Mouse (Mus musculus) ovary, postnatal 36 days (tissue): Measurements from ENCODE around the gene Rnf224.
"Not testable (repeated sequence)": the region's sequence is repeated elsewhere in the genome, so short reads cannot be mapped to it uniquely, and the experiment has no call there.

Experiments
- DNase-seq: peaks from one replicate; pipeline ENCODE4 v3.0.0; 2022; ENCODE audit warnings: low spot score, mixed read lengths

Rnf224 gene

DNA sequence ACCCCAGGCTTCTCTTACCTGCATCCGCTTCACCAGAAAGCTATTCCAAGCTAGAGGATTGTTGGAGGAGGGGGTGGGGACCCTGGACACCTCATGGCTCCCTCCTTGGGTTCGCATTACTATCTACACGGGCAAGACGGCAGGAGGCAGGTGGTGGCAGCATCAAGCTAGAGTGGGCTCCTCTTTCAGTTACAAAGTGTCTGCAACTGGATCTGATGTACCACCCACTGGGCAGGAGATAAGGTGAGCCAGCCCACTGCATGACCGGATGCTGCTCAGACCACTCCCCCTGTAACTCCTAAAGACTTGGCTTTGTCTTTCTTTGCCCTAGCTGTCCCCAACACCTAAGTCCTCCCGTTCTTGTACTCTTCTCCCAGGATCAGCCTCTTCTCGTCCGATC is at the start of gene Rnf224:
Rnf224 (minus strand) TSS at position 174 of the 400 bp plus-strand sequence.
- DNase-seq = no peak

DNA sequence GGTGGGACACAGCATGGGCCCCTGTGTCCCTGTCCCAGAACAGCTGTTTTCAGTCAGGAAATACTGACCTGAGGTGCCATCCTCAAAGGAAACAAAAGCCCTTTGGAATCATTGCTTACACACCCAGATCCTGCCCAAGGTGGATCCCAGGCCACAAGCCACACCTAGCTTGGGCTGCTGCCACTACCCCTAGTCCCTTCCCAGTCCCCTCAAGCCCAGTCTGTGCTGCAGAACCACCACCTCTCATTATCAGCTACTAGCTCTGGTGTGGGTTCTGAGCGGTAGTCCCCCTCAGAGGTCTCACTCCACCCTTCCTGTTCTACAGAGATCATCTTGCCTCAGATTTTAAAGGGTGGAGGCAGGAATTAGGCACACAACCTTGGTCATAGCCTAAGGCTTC is 49.7 kb upstream of the Rnf224 start:
- peak; percentile 5 for DNase-seq

DNA sequence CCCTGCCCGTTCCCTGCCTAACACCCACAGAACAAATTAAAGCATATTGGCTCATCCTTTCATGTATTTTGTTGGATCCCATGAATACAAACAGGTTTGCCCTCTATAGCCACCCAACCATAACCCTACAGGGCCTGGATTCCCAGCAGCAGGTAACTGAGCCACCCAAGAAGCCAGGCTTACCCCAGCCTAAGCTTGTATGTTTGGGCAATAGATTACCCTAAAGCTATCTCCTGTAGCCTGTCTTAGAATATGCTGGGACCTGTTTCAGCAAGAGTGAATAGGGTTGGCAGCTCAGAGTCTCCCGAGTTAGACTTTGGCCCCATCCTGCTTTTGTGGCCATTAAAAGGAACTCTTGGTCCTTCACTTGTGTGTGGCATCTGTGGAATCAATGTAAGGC is 49.0 kb upstream of the Rnf224 start:
- DNase-seq = no peak

DNA sequence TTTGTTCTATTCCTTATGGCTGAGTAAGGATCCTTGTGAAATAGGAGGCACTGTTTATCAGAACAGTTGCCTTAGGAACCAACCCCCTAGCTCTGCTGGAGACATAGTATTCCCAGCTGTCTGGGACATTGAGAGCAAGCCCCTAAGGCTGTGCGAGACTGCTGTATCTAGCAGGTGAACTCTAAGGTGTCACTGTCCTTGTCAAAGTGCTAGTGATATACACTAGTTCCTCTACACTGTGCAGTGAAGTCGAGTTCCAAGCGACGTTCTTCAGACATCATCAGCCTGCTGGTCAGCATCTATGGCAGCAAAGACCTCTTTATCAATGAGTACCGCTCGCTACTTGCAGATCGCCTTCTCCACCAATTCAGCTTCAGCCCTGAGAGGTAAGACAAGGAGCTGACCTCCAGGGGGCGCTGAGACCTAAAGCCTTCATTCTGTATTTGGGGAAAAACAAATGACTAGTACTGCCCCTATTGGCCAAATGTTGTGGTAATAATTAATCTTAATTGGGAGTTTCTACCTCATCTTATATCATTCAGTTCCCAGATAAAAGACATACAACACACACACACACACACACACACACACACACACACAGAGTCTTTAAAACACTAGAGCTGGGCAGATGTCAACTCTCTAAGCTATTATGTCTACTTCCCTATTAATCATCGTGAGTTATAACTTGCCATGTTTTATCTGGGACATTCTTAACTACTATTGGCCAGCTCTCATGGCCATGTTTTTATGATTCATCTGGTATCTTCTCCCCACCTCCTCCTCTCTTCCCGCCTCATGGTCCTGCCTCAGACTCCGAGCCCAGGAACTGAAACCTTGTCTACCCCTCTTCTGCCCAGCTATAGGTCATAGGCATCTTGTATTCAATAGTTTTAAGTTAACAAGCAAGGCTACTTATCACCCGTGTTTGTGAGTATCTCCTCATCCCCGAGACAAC is 42.6 kb upstream of the Rnf224 start:
- peak; percentile 75 for DNase-seq

DNA sequence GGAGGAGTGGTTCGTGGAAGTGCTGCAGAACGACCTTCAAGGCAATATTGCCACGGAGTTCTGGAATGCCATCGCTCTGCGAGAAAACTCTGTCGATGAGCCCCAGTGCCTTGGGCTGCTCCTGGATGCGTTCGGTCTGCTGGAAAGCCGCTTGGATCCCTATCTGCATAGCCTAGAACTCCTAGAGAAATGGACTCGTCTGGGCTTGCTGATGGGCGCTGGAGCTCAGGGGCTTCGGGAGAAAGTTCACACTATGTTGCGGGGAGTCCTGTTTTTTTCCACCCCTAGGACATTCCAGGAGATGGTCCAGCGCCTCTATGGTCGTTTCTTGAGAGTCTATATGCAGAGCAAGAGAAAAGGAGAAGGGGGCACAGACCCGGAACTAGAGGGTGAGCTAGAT is 36.4 kb upstream of the Rnf224 start:
- peak; percentile 3 for DNase-seq

DNA sequence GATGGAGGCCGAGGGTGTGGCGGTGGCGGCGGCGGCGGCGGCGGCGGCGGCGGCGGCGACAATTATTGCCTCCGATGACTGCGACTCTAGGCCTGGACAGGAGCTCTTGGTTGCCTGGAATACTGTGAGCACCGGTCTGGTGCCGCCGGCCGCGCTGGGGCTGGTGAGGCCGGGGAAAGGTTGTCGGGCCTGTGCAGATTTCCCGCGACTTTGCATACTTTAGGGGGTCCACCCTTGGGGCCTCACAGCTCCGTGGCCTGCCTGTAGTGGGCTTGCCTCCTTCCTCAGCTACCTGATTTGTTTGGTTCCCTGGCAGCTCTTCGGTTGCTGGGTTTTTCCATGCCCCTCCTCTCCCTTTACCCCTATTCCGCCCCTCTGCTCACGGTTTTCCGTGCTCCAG is 35.9 kb upstream of the Rnf224 start:
- DNase-seq = no peak

DNA sequence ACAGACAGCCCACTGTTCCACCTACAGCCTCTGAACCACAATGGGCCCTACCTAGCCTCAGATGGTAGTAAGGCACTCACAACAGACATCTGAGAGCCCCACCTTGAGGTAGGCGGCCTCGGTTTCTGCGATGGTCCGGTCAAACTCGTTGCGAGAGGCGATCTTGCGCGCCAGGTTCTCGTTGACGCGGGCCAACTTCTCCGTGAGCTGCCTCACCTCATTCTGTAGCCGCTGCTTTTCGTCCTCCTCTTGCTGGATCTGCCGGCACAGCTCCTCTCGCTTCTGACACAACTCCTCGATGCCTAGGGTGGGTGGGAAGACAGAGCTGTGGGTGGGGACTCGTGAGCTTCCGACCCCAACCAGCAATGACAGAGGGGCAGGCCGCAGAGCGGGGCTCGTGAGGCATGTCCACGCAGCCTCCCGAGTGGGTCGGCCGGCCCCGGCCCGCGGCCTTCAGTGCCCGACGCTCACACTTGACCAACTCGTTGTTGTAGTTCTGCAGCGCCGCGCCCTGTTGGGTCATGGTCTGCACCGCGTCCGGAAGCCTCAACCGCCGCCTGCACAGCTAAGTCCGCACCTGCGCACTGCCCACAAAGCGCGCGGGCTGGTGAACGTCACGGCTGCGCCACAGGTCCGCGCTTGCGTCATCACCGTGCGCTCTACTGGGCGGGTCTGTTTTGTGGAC is 35.4 kb upstream of the Rnf224 start, which contains the start of the genes Ssna1 and Anapc2:
Ssna1 (minus strand) TSS at position 612 of the 685 bp plus-strand sequence.
Anapc2 (plus strand) TSS at position 652 of the 685 bp plus-strand sequence.
- peak; percentile 97 for DNase-seq

DNA sequence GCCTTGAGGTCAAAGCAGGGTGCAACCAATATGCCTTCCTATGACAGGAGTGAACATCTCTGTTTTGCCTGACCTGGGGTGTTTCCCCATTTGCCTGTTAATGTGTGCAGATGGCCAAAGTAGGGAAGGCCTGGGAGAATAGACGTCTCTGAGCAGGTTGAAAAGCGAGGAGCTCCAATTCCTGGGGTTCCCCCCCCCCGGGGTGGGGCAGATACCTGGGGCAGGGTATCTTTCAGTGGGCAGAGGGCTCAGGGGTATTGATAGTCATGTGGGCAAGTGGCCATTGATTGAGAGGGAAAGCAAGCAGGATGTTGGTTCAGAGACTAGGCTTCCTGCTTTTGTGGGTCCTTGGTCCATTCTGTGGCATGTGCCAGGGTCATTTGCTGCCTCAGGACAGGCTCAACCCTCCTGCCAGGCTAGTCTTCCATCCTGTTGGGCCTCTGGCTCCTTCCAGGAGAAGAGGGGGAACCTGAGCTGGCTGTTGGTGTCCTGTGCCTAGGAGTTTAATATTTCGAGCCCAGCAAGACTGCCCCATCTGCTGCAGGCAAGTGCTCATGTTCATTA is 31.2 kb upstream of the Rnf224 start:
- DNase-seq = no peak

DNA sequence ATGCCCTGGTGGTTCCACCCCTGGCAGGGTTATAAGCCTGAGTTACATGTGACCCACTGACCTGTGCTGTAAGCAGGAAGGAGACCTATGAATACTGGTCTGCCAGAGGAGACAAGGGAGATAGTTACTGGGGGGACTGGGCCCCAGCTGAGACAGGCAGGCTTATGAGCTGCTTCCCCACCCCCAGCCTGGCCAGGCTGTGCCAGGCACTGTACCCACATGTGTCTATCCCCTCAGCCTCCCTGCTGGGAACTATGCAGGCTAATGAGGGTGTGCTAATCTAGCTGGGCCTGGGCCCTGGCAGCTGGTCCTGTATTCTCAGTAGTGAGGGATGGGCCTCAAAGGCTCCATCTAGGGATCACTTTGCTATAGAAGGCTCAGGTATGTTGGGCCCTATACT is 30.7 kb upstream of the Rnf224 start:
- no peak for DNase-seq

DNA sequence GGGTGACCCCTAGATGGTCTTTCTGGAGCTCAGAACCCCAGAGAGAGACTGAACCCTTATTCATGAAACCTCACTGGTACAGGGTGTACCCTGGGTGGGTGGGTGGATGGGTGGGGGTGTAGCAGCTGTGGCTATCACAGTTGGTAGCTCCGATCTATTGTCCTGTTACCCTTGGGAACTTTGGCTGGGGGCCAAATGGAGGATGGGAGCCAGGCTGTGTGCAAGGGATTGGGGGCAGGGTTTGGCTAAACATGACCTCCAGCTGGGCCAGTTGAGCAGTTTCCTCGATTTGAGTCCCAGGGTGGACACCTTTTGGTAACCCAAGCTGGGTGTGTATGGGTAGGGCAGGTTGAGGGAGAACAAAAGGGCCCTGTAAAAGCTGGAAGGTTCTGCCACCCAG is 30.1 kb upstream of the Rnf224 start:
- peak; percentile 56 for DNase-seq

DNA sequence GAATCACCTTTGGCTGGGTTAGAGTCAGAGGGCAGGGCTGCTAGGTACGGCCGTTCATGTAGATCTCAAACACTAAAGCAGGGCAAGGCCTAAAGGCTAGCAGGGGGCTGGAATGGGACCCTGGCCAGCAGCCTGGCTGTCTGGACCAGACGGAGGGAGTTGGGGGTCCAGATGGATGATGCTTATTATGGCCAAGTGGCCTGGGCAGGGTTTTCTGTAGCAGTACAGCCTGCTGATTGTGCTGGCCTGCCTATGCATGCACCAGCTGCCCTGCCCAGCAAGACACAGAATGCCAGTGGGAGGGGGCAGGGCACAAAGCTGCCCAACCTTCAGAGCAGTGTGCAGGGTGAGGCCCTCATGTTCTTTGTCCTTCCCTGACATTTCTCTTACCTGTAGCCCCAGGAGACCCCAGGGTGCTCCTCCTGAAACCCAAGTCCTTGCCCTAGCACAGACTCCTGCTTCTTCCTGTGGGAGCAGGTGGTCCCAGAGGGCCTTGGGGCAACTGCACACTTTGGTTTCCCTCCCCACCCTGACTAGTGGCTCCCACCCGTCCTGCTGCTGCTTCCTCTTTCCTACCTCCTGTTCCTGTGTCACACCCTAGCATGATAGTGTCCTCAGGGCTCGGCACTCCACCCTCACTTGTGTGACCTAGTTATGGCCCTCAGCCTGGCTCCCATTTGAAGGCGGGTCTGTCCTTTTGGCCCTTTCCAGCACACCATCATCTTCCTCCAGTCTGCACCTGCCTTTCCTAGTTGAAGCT is 29.5 kb upstream of the Rnf224 start:
- DNase-seq = no peak

DNA sequence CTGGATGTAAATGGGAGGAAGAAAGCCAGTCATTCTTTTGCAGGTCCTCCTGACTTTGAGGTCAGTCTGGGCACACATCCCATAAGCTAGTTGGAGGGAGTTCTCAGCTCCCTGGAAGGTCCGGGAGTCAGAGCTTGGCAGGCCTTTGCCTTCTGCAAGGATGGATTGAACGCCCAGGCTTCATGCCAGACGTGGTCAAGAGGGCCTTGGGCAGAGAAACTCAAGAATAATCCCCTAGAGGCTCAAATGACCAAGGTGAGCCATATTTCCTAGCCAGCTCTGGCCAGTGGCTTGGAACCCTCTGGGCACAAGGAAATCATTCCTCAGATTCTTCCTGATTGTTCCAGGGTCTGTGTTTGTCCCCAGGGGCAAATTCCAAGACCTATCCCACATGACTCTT is 28.3 kb upstream of the Rnf224 start:
- DNase-seq = no peak

DNA sequence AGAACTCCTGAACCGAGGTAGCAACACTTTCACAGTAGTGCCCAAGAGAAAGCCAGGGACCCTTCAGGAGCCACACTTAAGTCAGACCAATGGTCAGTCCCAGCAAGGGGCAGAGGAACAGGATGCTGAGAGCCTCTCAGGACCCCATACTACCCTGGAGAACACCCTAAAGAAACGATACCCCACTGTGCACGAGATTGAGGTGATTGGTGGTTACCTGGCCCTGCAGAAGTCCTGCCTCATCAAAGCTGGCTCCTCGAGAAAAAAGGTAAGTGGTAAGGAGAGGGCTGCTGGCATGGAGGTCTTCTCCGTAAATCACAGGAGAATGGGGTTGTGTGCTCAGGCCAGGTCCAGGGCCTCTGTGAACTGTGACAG is 27.7 kb upstream of the Rnf224 start:
- DNase-seq = no peak

DNA sequence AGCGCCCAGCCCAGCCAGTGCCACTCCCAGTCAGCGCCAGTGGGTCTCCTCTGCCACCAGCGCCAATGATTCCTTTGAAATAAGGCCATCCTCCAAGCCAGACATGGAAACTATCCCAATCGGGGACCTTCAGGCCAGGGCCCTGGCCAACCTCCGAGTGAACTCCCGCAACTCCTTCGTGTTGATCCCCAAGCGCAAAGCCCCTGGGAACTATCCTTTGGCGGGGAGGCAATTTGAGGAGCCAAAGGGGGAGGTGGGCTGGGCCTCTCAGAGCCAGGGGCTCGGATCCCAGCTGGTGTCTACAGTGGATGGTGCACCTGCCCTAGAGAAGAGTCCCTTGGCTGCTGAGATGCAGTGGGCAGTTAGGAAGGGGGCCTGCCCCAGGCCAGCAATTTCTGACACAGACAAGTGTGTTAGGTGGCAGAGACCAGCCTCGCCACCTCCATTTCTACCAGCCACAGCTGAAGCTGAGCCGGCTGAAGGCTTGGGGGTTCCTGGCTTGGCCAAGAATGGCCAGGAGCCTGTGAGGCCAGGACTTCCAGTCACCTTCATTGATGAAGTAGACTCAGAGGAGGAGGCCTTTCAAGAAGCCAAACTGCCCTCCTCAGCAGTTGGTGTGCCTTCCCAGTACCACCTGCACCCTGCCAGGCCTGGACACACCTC is 27.2 kb upstream of the Rnf224 start:
- DNase-seq = no peak

DNA sequence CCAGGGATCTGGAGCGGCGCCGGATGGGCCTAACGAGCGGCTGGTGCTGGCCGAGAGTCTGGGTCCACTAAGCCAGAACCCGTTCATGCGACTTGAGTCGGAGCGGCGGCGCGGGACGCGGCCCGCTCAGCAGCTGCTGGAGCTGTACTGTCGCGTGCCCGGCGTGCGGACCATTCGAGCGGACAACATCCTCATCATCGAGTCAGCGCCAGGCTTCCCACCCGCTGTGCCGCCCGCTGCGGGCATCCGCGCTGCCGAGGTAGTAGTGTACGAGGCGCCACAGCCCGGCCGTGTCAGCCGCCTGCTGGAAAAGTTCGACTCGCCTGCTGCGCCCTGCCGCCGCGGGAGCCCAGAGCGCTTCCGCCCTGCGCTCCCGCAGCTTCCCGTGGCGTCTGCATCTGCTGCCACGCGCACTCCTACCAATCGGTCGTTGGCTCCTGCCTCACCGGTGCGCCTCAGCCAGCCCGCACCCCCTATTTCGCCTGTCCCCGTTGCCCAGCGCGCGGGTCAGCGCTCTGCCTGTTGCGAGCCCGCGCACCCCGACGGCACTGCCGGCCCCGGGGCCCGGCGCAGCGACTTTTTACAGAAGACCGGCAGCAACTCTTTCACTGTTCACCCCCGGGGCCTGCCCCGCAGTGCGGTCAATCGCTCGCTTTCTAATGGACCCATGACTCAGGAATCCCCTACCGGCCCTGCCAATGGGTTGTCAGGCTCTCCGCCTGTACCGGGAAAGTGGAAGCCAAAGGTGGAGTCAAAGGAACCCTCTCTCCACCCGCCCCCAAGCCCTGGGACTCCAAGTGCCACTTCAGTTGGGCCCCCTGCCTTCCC is 26.4 kb upstream of the Rnf224 start:
- DNase-seq = no peak

DNA sequence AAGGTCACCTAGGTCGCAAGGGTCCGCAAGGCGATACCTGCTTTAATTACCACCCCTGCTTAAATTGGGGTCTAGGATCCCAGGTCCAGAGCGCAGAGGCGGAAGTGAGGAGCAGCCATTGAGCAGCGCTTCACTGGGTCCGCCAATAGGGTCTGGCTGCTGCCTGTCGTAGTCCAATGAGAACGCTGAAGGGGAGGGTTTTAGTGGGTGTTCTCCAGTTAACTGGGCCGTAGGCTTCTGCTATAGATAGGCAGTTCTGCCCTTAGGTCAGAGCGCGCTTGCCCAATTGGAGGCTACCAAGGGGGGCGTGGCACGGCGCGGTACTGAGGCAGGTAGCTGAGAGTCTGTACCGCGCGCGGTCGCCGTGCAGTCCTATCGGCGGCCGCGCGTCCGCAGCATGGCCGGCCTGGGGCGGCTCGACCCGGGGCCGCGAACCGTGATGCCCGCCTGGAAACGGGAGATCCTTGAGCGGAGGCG is 25.7 kb upstream of the Rnf224 start, which contains the start of gene Tprn:
Tprn (plus strand) TSS at position 328 of the 477 bp plus-strand sequence.
- peak; percentile 91 for DNase-seq

DNA sequence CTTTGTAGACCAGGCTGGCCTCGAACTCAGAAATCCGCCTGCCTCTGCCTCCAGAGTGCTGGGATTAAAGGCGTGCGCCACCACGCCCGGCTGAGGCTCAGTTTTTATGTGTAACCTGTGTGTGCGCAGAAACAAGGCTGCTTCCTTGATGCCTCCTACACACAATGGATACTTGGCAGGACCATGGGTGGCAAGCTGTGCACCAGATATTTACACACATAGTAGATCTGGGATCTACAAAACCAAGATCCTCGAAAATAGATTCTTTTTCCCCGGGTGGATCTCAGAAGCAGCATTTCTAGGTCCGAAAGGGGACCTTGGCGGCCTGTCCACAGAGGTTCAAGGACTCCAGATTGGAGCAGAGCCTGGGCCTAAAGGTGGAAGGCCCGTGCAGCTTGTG is 25.3 kb upstream of the Rnf224 start:
- no peak for DNase-seq

DNA sequence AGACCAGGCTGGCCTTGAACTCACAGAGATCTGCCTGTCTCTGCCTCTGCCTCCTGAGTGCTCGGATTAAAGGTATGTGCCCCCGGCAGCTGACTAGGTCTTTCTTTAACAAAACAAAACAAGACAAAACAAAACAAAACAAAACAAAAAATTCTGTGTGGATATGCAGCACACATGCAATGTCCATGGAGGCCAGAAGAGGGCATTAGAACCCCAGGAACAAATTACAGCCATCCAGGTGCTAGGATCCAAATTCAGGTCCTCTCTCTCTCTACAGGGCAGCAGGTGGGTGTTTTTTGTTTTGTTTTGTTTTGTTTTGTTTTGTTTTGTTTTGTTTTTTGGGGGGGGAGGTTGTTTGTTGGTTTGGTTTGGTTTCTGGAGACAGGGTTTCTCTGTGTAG is 22.3 kb upstream of the Rnf224 start:
- DNase-seq = no peak

DNA sequence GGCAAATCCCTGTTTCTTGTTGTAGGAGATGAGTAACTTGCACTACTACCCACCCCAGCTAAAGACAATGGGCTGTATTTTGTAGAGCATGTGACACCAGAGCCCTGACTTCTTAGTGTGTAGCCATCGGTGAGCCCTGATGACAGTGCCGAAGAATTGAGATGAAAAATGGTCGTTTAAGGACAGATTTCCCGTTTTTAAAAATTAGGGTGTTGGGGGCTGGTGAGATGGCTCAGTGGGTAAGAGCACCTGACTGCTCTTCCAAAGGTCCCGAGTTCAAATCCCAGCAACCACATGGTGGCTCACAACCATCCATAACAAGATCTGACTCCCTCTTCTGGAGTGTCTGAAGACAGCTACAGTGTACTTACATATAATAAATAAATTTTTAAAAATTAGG is 20.7 kb upstream of the Rnf224 start:
- not testable (repeated sequence) for DNase-seq

DNA sequence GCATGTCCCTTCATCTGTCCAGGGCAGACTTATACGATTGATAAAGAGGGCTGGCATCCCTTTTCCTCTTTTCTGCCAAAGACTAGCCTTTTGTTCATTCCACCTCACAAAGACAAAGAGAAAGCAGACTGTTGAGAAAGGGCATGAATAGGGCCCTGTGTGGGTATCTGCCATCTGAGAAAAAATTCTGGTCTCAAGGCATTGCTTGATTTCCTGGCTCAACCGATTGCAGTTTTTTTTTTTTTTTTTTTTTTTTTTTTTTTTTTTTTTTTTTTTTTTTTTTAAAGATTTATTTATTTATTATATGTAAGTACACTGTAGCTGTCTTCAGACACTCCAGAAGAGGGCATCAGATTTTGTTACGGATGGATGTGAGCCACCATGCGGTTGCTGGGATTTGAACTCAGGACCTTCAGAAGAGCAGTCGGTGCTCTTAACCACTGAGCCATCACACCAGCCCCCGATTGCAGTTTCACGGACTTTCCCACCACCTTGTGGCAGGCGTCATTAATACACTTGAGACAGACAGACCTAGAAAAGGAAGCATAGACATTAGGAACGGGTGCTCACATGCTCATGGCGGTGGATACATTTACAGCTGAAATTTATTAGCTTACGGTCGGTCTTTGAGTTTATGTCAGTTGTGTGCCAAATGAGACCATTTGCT is 20.0 kb upstream of the Rnf224 start:
- DNase-seq = not testable (repeated sequence)
